Mouse (Mus musculus) heart, adult 2 months (tissue): ENCODE measurements around the gene Ppp1r15b. TPM values are rescaled to one million over a fixed set of nuclear protein-coding genes. Genes with fewer than 3 reads are reported as not detected.
A peak's percentile ranks its signal among the peaks of the same experiment; 100 is the strongest.

Experiments used
- DNase-seq, 2 experiments: peaks; one replicate each; pipeline ENCODE4 v3.0.0; 2021
- H3K27ac ChIP-seq: fragments of 200-600 bp; 2 replicates; pipeline ENCODE4 v1.8.1; 2022
- H3K27me3 ChIP-seq: fragments of 200-500 bp; 2 replicates; pipeline ENCODE4 v1.6.1; 2012; ENCODE audit warnings: mild to moderate bottlenecking, low read length, inconsistent platforms, mixed read lengths; ENCODE audit not compliant: control insufficient read depth, insufficient read depth
- H3K36me3 ChIP-seq: fragments of 200-500 bp; 2 replicates; pipeline ENCODE4 v1.6.1; 2012; ENCODE audit warnings: low read length, inconsistent platforms; ENCODE audit not compliant: control insufficient read depth, insufficient read depth
- H3K4me1 ChIP-seq: fragments of 200-500 bp; 2 replicates; pipeline ENCODE4 v1.6.1; 2011; ENCODE audit warnings: low read length; ENCODE audit not compliant: control insufficient read depth, insufficient read depth
- H3K4me3 ChIP-seq: fragments of 200-600 bp; 2 replicates; pipeline ENCODE4 v1.8.1; 2022
- H3K79me2 ChIP-seq: fragments of 200-500 bp; replicated peaks from 2 replicates; pipeline ENCODE4 v1.6.1; 2012; ENCODE audit warnings: mild to moderate bottlenecking, inconsistent platforms, low read length, moderate library complexity, mixed read lengths; ENCODE audit not compliant: control insufficient read depth, insufficient read depth
- H3K9ac ChIP-seq: fragments of 200-500 bp; 2 replicates; pipeline ENCODE4 v1.6.1; 2012; ENCODE audit warnings: low read depth, mild to moderate bottlenecking, control low read depth, inconsistent platforms, low read length, mixed read lengths
- CTCF ChIP-seq: fragments of 200-600 bp; IDR thresholded peaks from 2 replicates; pipeline ENCODE4 v1.8.1; 2022; ENCODE audit warnings: antibody characterized with exemption, mild to moderate bottlenecking, moderate library complexity
- EP300 ChIP-seq: fragments of 200-500 bp; IDR thresholded peaks from 2 replicates; pipeline ENCODE4 v1.6.1; 2011; ENCODE audit warnings: low read depth, low read length, control low read depth; ENCODE audit not compliant: insufficient read depth
- POLR2A ChIP-seq: fragments of 200-500 bp; IDR thresholded peaks from 2 replicates; pipeline ENCODE4 v1.6.1; 2011; ENCODE audit warnings: mild to moderate bottlenecking, low read depth, low read length, control low read depth; ENCODE audit not compliant: insufficient read depth
- WGBS: fragments of 180-500 bp; shearing (Covaris S2); methylation state at CpG from one replicate; pipeline ENCODE4 v1.1.7; 2018; 5-methylcytosine and 5-hydroxymethylcytosine counted together
- intact Hi-C: fragments of 180-260 bp; cut with DNase I; formaldehyde crosslinking; loops from one replicate; pipeline ENCODE4 v1.15.1; 2025
- polyA plus RNA-seq: library from polyadenylated mRNA; depleted of rRNA; stranded (reverse); fragments of >200 nt; gene quantifications from 2 replicates; pipeline ENCODE4 v1.2.3, GENCODE M21; 2012
- total RNA-seq, 2 experiments: library from RNA; stranded (reverse); gene quantifications; 2 replicates each; pipeline ENCODE4 v1.2.3; 2021

Ppp1r15b gene
- total and polyA plus RNA-seq, 3 experiments: 8.6 to 22.8 (median 21.5) TPM

GRCm38 (mm10) chr1:133126365-133126740 lies 4.6 kb upstream of the Ppp1r15b start:
- no peaks in the 10 kb centered on the region for H3K79me2 ChIP-seq
- no peak overlapping the region for H3K4me3 ChIP-seq
- H3K27me3 ChIP-seq: no peaks in the 10 kb centered on the region
- intact Hi-C loops: no loop called here
- no peak for DNase-seq
- WGBS: 73% methylated on average over 4 of the region's 4 CpGs
- H3K4me1 ChIP-seq: no peaks in the 10 kb centered on the region
- no peak overlapping the region for H3K9ac ChIP-seq
- TF ChIP-seq POLR2A (no peak), CTCF (no peak), EP300 (no peak)
- peaks cover 1% of the 10 kb centered on the region; the same call in 1 of the 2 replicates for H3K36me3 ChIP-seq
- H3K27ac ChIP-seq: no peak overlapping the region

GRCm38 (mm10) chr1:133127328-133127727 lies 3.6 kb upstream of the Ppp1r15b start:
- no peak overlapping the region for H3K27ac ChIP-seq
- H3K36me3 ChIP-seq: peaks cover 1% of the 10 kb centered on the region; the same call in 1 of the 2 replicates
- H3K9ac ChIP-seq: no peak overlapping the region
- intact Hi-C loops: no loop called here
- TF ChIP-seq EP300: no peak
- no peak for TF ChIP-seq POLR2A
- TF ChIP-seq CTCF: no peak
- H3K4me1 ChIP-seq: no peaks in the 10 kb centered on the region
- no peaks in the 10 kb centered on the region for H3K27me3 ChIP-seq
- no peaks in the 10 kb centered on the region for H3K79me2 ChIP-seq
- H3K4me3 ChIP-seq: no peak overlapping the region
- no peak for DNase-seq
- WGBS: 51% methylated on average over 9 of the region's 9 CpGs

- no peaks in the 10 kb centered on the region for H3K4me1 ChIP-seq
Observed at GRCm38 (mm10) chr1:133129471-133130221, 1.3 kb upstream of the Ppp1r15b start.

GRCm38 (mm10) chr1:133131561-133131905 lies 590 bp downstream of the Ppp1r15b start:
- peaks cover 5% of the 10 kb centered on the region for H3K4me1 ChIP-seq
- peaks cover 6% of the 10 kb centered on the region for H3K79me2 ChIP-seq
- H3K36me3 ChIP-seq: peaks cover 16% of the 10 kb centered on the region
- TF ChIP-seq EP300 (no peak), CTCF (no peak), POLR2A (no peak)
- intact Hi-C loops: loop anchor here (5.0 kb wide), 2 partner anchors 291 to 786 kb away; partner anchors contain the start of gene Sox13
- no peaks in the 10 kb centered on the region for H3K27me3 ChIP-seq
- peak overlapping the region; percentile 98 for H3K27ac ChIP-seq
- H3K9ac ChIP-seq: peak overlapping the region; percentile 93
- no peak for DNase-seq
- H3K4me3 ChIP-seq: peak overlapping the region; percentile 90
- under 1% methylated on average over 35 of the region's 35 CpGs for WGBS

More at GRCm38 (mm10) chr1:133129471-133130221, 1.3 kb upstream of the Ppp1r15b start:
- no peak overlapping the region for H3K4me3 ChIP-seq
- H3K27ac ChIP-seq: peak overlapping the region; percentile 16; the same call in 1 of the 2 replicates
- peaks cover 8% of the 10 kb centered on the region for H3K36me3 ChIP-seq
- no peak for DNase-seq
- no peaks in the 10 kb centered on the region for H3K27me3 ChIP-seq
- intact Hi-C loops: loop anchor here (5.0 kb wide), 2 partner anchors 293 to 788 kb away; partner anchors contain the start of gene Sox13
- WGBS: 67% methylated on average over 16 of the region's 16 CpGs
- TF ChIP-seq EP300: no peak
- no peak for TF ChIP-seq CTCF
- TF ChIP-seq POLR2A: no peak
- H3K79me2 ChIP-seq: peaks cover 3% of the 10 kb centered on the region; the same call in 1 of the 2 replicates
- H3K9ac ChIP-seq: no peak overlapping the region

- no peaks in the 10 kb centered on the region for H3K27me3 ChIP-seq
- intact Hi-C loops: loop anchor here (5.0 kb wide), 2 partner anchors 290 to 785 kb away; partner anchors contain the start of gene Sox13
- DNase-seq: no peak
- WGBS: 0% methylated on average over 11 of the region's 11 CpGs
- peak overlapping the region; percentile 93 for H3K9ac ChIP-seq
- peaks cover 5% of the 10 kb centered on the region for H3K4me1 ChIP-seq
- H3K4me3 ChIP-seq: peak overlapping the region; percentile 90
- peaks cover 19% of the 10 kb centered on the region for H3K36me3 ChIP-seq
- H3K79me2 ChIP-seq: peaks cover 6% of the 10 kb centered on the region
- TF ChIP-seq POLR2A (no peak), EP300 (no peak), CTCF (no peak)
- peak overlapping the region; percentile 98 for H3K27ac ChIP-seq
Observed at GRCm38 (mm10) chr1:133131936-133132335, 993 bp downstream of the Ppp1r15b start.
